Mouse (Mus musculus): Measurements from ENCODE around the gene Capn10.

- TF ChIP-seq MAFK (IDR thresholded peaks at IDR 0.05; ENCODE audit: insufficient replicate concordance, low read length), result no peak
- no peak for TF ChIP-seq CTCF (conservative IDR thresholded peaks at IDR 0.05 in 1 of 2, IDR thresholded peaks at IDR 0.05 in 1 of 2; ENCODE audit: low read depth in 2 of 2, low read length in 2 of 2)
- TF ChIP-seq GABPA (IDR thresholded peaks at IDR 0.05; ENCODE audit: insufficient replicate concordance, low read depth, low read length), result no peak
- TF ChIP-seq ETS1 (conservative IDR thresholded peaks at IDR 0.05; ENCODE audit: low read depth, low read length), result no peak
- TF ChIP-seq UBTF (IDR thresholded peaks at IDR 0.05; ENCODE audit: low read depth, low read length), result no peak
- no peak for TF ChIP-seq EP300 (IDR thresholded peaks at IDR 0.05; ENCODE audit: low read length)
- no peak for TF ChIP-seq POLR2A (IDR thresholded peaks at IDR 0.05; ENCODE audit: low read depth, low read length)
Measured at GRCm38 (mm10) chr1:92982931-92983605, 48.9 kb downstream of the Capn10 start.

Measured in CH12.LX (cell line).